Mouse (Mus musculus) MEL (cell line): Measurements from ENCODE around the gene Nme2. TPM values are rescaled to one million over a fixed set of nuclear protein-coding genes. Genes with fewer than 3 reads are reported as not detected.

Source experiments
- DNase-seq: peaks from one replicate; pipeline ENCODE4 v3.0.0; 2011; ENCODE audit warnings: low read depth, low spot score
- H3K27ac ChIP-seq: 2 replicates; pipeline ENCODE4 v1.5.1; 2012; ENCODE audit warnings: low read depth, mild to moderate bottlenecking, control low read depth, low read length, moderate library complexity; ENCODE audit not compliant: control insufficient read depth
- H3K27me3 ChIP-seq, 2 experiments: fragments of 150-350 bp in 1 of 2; sonication (generic) in 1 of 2; 2 replicates each; pipeline ENCODE4 v1.6.1; 2012; ENCODE audit warnings: low read length in 2 of 2, mild to moderate bottlenecking in 2 of 2, improper control_type of control experiment in 1 of 2, moderate library complexity in 1 of 2; ENCODE audit not compliant: insufficient read depth in 2 of 2, control insufficient read depth in 1 of 2
- H3K36me3 ChIP-seq, 2 experiments: 2 replicates each; pipeline ENCODE4 v1.6.1; 2012 to 2014; ENCODE audit warnings: low read length in 2 of 2, improper control_type of control experiment in 1 of 2, inconsistent platforms in 1 of 2, mild to moderate bottlenecking in 1 of 2; ENCODE audit not compliant: insufficient read depth in 2 of 2, control insufficient read depth in 1 of 2
- H3K4me1 ChIP-seq, 2 experiments: fragments of 150-350 bp in 1 of 2; sonication (generic) in 1 of 2; 2 replicates each; pipeline ENCODE4 v1.6.1; 2012; ENCODE audit warnings: low read length in 2 of 2, improper control_type of control experiment in 1 of 2, mild to moderate bottlenecking in 1 of 2; ENCODE audit not compliant: insufficient read depth in 2 of 2, control insufficient read depth in 1 of 2
- H3K4me3 ChIP-seq, 2 experiments: fragments of 150-350 bp in 1 of 2; sonication (generic) in 1 of 2; 2 replicates each; pipeline ENCODE4 v1.5.1; 2012; ENCODE audit warnings: low read depth in 2 of 2, low read length in 2 of 2, mild to moderate bottlenecking in 2 of 2, moderate library complexity in 2 of 2, control low read depth in 1 of 2, improper control_type of control experiment in 1 of 2; ENCODE audit not compliant: control insufficient read depth in 1 of 2, insufficient read depth in 1 of 2
- H3K79me2 ChIP-seq: 2 replicates; pipeline ENCODE4 v1.6.1; 2012; ENCODE audit warnings: mild to moderate bottlenecking, low read length, moderate library complexity; ENCODE audit not compliant: control insufficient read depth, poor library complexity, insufficient read depth
- H3K9ac ChIP-seq: 2 replicates; pipeline ENCODE4 v1.6.1; 2012; ENCODE audit warnings: low read depth, mild to moderate bottlenecking, control low read depth, low read length, moderate library complexity; ENCODE audit not compliant: control insufficient read depth, poor library complexity, severe bottlenecking
- H3K9me3 ChIP-seq: fragments of 150-350 bp; sonication (generic); replicated peaks from 2 replicates; pipeline ENCODE4 v1.6.1; 2012; ENCODE audit warnings: mild to moderate bottlenecking, low read length, improper control_type of control experiment, moderate library complexity; ENCODE audit not compliant: insufficient read depth
- BHLHE40 ChIP-seq: IDR thresholded peaks from 2 replicates; pipeline ENCODE4 v1.6.1; 2012; ENCODE audit warnings: low read depth, mild to moderate bottlenecking, inconsistent platforms, low read length, improper control_type of control experiment, borderline replicate concordance
- CHD1 ChIP-seq: IDR thresholded peaks from 2 replicates; pipeline ENCODE4 v1.6.1; 2012; ENCODE audit warnings: low read depth, mild to moderate bottlenecking, inconsistent platforms, low read length, improper control_type of control experiment
- CHD2 ChIP-seq: IDR thresholded peaks from 2 replicates; pipeline ENCODE4 v1.6.1; 2011; ENCODE audit warnings: low read length, improper control_type of control experiment
- CTCF ChIP-seq, 3 experiments: IDR thresholded peaks in 2 of 3; conservative IDR thresholded peaks in 1 of 3; 2 replicates each; pipeline ENCODE4 v1.5.1; 2011 to 2012; ENCODE audit warnings: low read length in 3 of 3, low read depth in 2 of 3, mild to moderate bottlenecking in 2 of 3, improper control_type of control experiment in 1 of 3, inconsistent platforms in 1 of 3, mixed read lengths in 1 of 3, moderate library complexity in 1 of 3; ENCODE audit not compliant: control insufficient read depth in 1 of 3, insufficient read depth in 1 of 3, poor library complexity in 1 of 3, severe bottlenecking in 1 of 3
- E2F4 ChIP-seq: IDR thresholded peaks from 2 replicates; pipeline ENCODE4 v1.6.1; 2011; ENCODE audit warnings: low read depth, low read length, improper control_type of control experiment, borderline replicate concordance
- ELF1 ChIP-seq: IDR thresholded peaks from 2 replicates; pipeline ENCODE4 v1.6.1; 2014; ENCODE audit warnings: low read depth, mild to moderate bottlenecking, inconsistent platforms, low read length, improper control_type of control experiment, moderate library complexity
- EP300 ChIP-seq, 2 experiments: IDR thresholded peaks; 2 replicates each; pipeline ENCODE4 v1.6.1; 2011; ENCODE audit warnings: improper control_type of control experiment in 2 of 2, low read length in 2 of 2, low read depth in 1 of 2, mild to moderate bottlenecking in 1 of 2
- GATA1 ChIP-seq: IDR thresholded peaks from 2 replicates; pipeline ENCODE4 v1.6.1; 2011; ENCODE audit warnings: low read depth, low read length, improper control_type of control experiment
- HCFC1 ChIP-seq: IDR thresholded peaks from 2 replicates; pipeline ENCODE4 v1.6.1; 2012; ENCODE audit warnings: low read depth, mild to moderate bottlenecking, inconsistent platforms, low read length, improper control_type of control experiment, moderate library complexity
- JUND ChIP-seq: IDR thresholded peaks from 2 replicates; pipeline ENCODE4 v1.6.1; 2011; ENCODE audit warnings: low read depth, mild to moderate bottlenecking, improper control_type of control experiment, low read length
- KAT2A ChIP-seq: conservative IDR thresholded peaks from 2 replicates; pipeline ENCODE4 v1.6.1; 2012; ENCODE audit warnings: low read depth, low read length, improper control_type of control experiment, inconsistent platforms
- MAFK ChIP-seq: IDR thresholded peaks from 2 replicates; pipeline ENCODE4 v1.6.1; 2011; ENCODE audit warnings: low read depth, mild to moderate bottlenecking, low read length, improper control_type of control experiment, borderline replicate concordance
- MAX ChIP-seq: IDR thresholded peaks from 2 replicates; pipeline ENCODE4 v1.6.1; 2011; ENCODE audit warnings: low read length, improper control_type of control experiment
- MEF2A ChIP-seq: IDR thresholded peaks from 2 replicates; pipeline ENCODE4 v1.6.1; 2014; ENCODE audit warnings: low read depth, mild to moderate bottlenecking, inconsistent platforms, low read length, improper control_type of control experiment; ENCODE audit not compliant: poor library complexity, insufficient replicate concordance, severe bottlenecking; ENCODE audit errors: extremely low read depth
- MXI1 ChIP-seq: IDR thresholded peaks from 2 replicates; pipeline ENCODE4 v1.6.1; 2011; ENCODE audit warnings: mild to moderate bottlenecking, low read depth, low read length, improper control_type of control experiment
- MYB ChIP-seq: IDR thresholded peaks from 2 replicates; pipeline ENCODE4 v1.6.1; 2011; ENCODE audit warnings: mild to moderate bottlenecking, low read depth, low read length, improper control_type of control experiment
- MYC ChIP-seq: IDR thresholded peaks from 2 replicates; pipeline ENCODE4 v1.6.1; 2011; ENCODE audit warnings: low read depth, mild to moderate bottlenecking, low read length, improper control_type of control experiment, moderate library complexity
- NELFE ChIP-seq: IDR thresholded peaks from 2 replicates; pipeline ENCODE4 v1.6.1; 2011; ENCODE audit warnings: low read depth, low read length, improper control_type of control experiment
- NRF1 ChIP-seq: IDR thresholded peaks from 2 replicates; pipeline ENCODE4 v1.6.1; 2014; ENCODE audit warnings: low read depth, mild to moderate bottlenecking, inconsistent platforms, low read length, improper control_type of control experiment, moderate library complexity; ENCODE audit not compliant: poor library complexity, insufficient read depth, severe bottlenecking
- POLR2A ChIP-seq, 2 experiments: IDR thresholded peaks; 2 replicates each; pipeline ENCODE4 v1.6.1; 2011 to 2012; ENCODE audit warnings: low read length in 2 of 2, mild to moderate bottlenecking in 2 of 2, control low read depth in 1 of 2, improper control_type of control experiment in 1 of 2, low read depth in 1 of 2, moderate library complexity in 1 of 2; ENCODE audit not compliant: control insufficient read depth in 1 of 2, insufficient read depth in 1 of 2, poor library complexity in 1 of 2
- POLR2AphosphoS2 ChIP-seq: IDR thresholded peaks from 2 replicates; pipeline ENCODE4 v1.6.1; 2011; ENCODE audit warnings: low read length, improper control_type of control experiment
- POLR2AphosphoS5 ChIP-seq: IDR thresholded peaks from 2 replicates; pipeline ENCODE4 v1.6.1; 2012; ENCODE audit warnings: low read depth, borderline replicate concordance, mild to moderate bottlenecking, inconsistent platforms, low read length, moderate library complexity, mixed read lengths
- RAD21 ChIP-seq: IDR thresholded peaks from 2 replicates; pipeline ENCODE4 v1.6.1; 2011; ENCODE audit warnings: mild to moderate bottlenecking, low read depth, low read length, improper control_type of control experiment
- RCOR1 ChIP-seq: IDR thresholded peaks from 2 replicates; pipeline ENCODE4 v1.6.1; 2012; ENCODE audit warnings: low read depth, mild to moderate bottlenecking, inconsistent platforms, low read length, improper control_type of control experiment
- SIN3A ChIP-seq: IDR thresholded peaks from 2 replicates; pipeline ENCODE4 v1.6.1; 2012; ENCODE audit warnings: low read length, improper control_type of control experiment, inconsistent platforms
- SMC3 ChIP-seq: IDR thresholded peaks from 2 replicates; pipeline ENCODE4 v1.6.1; 2011; ENCODE audit warnings: low read depth, low read length, improper control_type of control experiment
- TAL1 ChIP-seq: IDR thresholded peaks from 2 replicates; pipeline ENCODE4 v1.6.1; 2012; ENCODE audit warnings: mild to moderate bottlenecking, inconsistent platforms, low read length, moderate library complexity, mixed read lengths
- TBP ChIP-seq: IDR thresholded peaks from 2 replicates; pipeline ENCODE4 v1.8.0; 2011; ENCODE audit warnings: low read depth, low read length, improper control_type of control experiment
- TCF12 ChIP-seq: IDR thresholded peaks from 2 replicates; pipeline ENCODE4 v1.6.1; 2014; ENCODE audit warnings: low read depth, mild to moderate bottlenecking, inconsistent platforms, low read length, improper control_type of control experiment, moderate library complexity
- UBTF ChIP-seq: IDR thresholded peaks from 2 replicates; pipeline ENCODE4 v1.6.1; 2012; ENCODE audit warnings: low read depth, mild to moderate bottlenecking, inconsistent platforms, low read length, improper control_type of control experiment, moderate library complexity, borderline replicate concordance; ENCODE audit not compliant: insufficient read depth
- USF1 ChIP-seq: IDR thresholded peaks from 2 replicates; pipeline ENCODE4 v1.6.1; 2014; ENCODE audit warnings: low read depth, mild to moderate bottlenecking, inconsistent platforms, low read length, improper control_type of control experiment, moderate library complexity
- USF2 ChIP-seq, 2 experiments: IDR thresholded peaks; 2 replicates each; pipeline ENCODE4 v1.6.1; 2011 to 2012; ENCODE audit warnings: improper control_type of control experiment in 2 of 2, low read length in 2 of 2, borderline replicate concordance in 1 of 2, inconsistent platforms in 1 of 2, low read depth in 1 of 2, mild to moderate bottlenecking in 1 of 2; ENCODE audit not compliant: insufficient read depth in 1 of 2
- ZC3H11A ChIP-seq: IDR thresholded peaks from 2 replicates; pipeline ENCODE4 v1.6.1; 2012; ENCODE audit warnings: low read depth, mild to moderate bottlenecking, inconsistent platforms, low read length, improper control_type of control experiment
- ZKSCAN1 ChIP-seq: IDR thresholded peaks from 2 replicates; pipeline ENCODE4 v1.6.1; 2012; ENCODE audit warnings: low read depth, mild to moderate bottlenecking, inconsistent platforms, low read length, improper control_type of control experiment, moderate library complexity
- ZMIZ1 ChIP-seq: IDR thresholded peaks from 2 replicates; pipeline ENCODE4 v1.6.1; 2012; ENCODE audit warnings: low read depth, mild to moderate bottlenecking, inconsistent platforms, low read length, improper control_type of control experiment, moderate library complexity
- ZNF384 ChIP-seq: IDR thresholded peaks from 2 replicates; pipeline ENCODE4 v1.6.1; 2012; ENCODE audit warnings: low read depth, mild to moderate bottlenecking, inconsistent platforms, low read length, improper control_type of control experiment
- polyA plus RNA-seq, 2 experiments: library from polyadenylated mRNA; stranded (reverse) in 1 of 2; unstranded in 1 of 2; fragments of >175 nt in 1 of 2; fragments of >200 nt in 1 of 2; gene quantifications; 2 replicates each; pipeline versions ENCODE4 v1.2.1 to v1.2.4; 2012; ENCODE audit warnings: low replicate concordance in 2 of 2, low read depth in 1 of 2; ENCODE audit not compliant: insufficient read length in 2 of 2, insufficient read depth in 1 of 2, missing spikeins in 1 of 2
- total RNA-seq: library from RNA; depleted of rRNA; stranded (reverse); fragments of 300-350 nt; gene quantifications from 2 replicates; pipeline ENCODE4 v1.2.3, GENCODE M21; 2012

Nme2 gene
- total and polyA plus RNA-seq, 3 experiments = 126 to 530 TPM; not detected in 1

DNA sequence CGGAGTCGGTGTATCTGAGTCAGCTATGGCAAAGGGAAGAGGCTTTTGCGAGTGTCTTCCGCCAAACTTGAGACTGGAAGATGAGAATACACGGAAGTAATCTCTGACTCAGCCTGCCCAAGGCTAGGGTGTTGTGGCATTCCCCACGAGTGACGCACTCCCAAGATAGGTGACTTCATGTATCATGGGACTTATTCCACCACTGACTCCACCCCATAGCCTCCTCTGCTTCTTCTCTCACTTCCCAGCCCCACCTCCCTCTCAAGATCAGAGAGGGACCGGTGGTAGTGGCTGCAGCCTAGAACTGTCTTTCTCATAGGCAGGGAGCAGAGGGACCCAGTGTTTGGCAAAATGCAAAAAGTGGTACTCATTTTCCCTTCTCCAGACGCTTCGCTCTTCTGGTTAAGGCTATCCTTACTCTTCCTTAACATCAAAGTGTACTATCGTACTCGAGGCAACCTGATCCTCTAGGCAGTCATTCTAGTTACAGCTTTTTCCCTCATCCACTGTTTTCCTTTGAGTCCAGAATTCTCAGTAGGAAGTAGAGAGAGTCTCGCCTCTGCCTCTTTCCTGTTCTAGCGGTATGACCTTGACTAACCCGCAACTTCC lies 39.2 kb upstream of the Nme2 start:
- Histone ChIP-seq H3K27ac (peak overlapping the region; percentile 91), H3K4me1 (peaks cover 6 to 15% of the 10 kb centered on the region in 2 experiments), H3K9me3 (no peaks in the 10 kb centered on the region), H3K9ac (peak overlapping the region; percentile 69), H3K36me3 (peaks cover 0 to 12% of the 10 kb centered on the region in 2 experiments; a peak in 2 of 4 replicates), H3K79me2 (peaks cover 38% of the 10 kb centered on the region), H3K27me3 (no peaks in the 10 kb centered on the region), H3K4me3 (peak overlapping the region; percentile 62 to 87)
- peak; percentile 95 for DNase-seq
- no peak for TF ChIP-seq NRF1
- no peak for TF ChIP-seq UBTF
- peak; percentile 21; the same call in 1 of the 2 replicates for TF ChIP-seq MAX
- TF ChIP-seq CTCF (IDR thresholded peaks at IDR 0.05 in 2 of 3, conservative IDR thresholded peaks at IDR 0.05 in 1 of 3; ENCODE audit: control insufficient read depth in 1 of 3, insufficient read depth in 1 of 3, low read depth in 2 of 3, low read length in 3 of 3, poor library complexity in 1 of 3, severe bottlenecking in 1 of 3) = no peak
- TF ChIP-seq BHLHE40 = no peak
- TF ChIP-seq MYC = peak; percentile 53; the same call in 1 of the 2 replicates
- peak; percentile 6; the same call in 1 of the 2 replicates for TF ChIP-seq KAT2A
- TF ChIP-seq ZMIZ1 = peak; percentile 79
- TF ChIP-seq MYB = no peak
- TF ChIP-seq ZKSCAN1 = no peak
- TF ChIP-seq GATA1 = peak; percentile 32; the same call in 1 of the 2 replicates
- peak; percentile 65; the same call in 1 of the 2 replicates for TF ChIP-seq POLR2AphosphoS2
- TF ChIP-seq ZC3H11A = no peak; the same call in 1 of the 2 replicates
- TF ChIP-seq POLR2A (IDR thresholded peaks at IDR 0.05; ENCODE audit: control insufficient read depth in 1 of 2, insufficient read depth in 1 of 2, low read depth in 1 of 2, low read length in 2 of 2, poor library complexity in 1 of 2) = peak; percentile 7 to 63; a peak in 2 of 4 replicates
- no peak for TF ChIP-seq ZNF384
- no peak; the same call in 1 of the 2 replicates for TF ChIP-seq POLR2AphosphoS5
- TF ChIP-seq SMC3 = no peak
- TF ChIP-seq SIN3A = peak; percentile 80
- TF ChIP-seq TAL1 = no peak
- peak; percentile 78 for TF ChIP-seq HCFC1
- no peak for TF ChIP-seq RAD21
- TF ChIP-seq CHD2 = no peak
- TF ChIP-seq EP300 (IDR thresholded peaks at IDR 0.05; ENCODE audit: low read depth in 1 of 2, low read length in 2 of 2) = peak in 1 of 2 experiments; percentile 36; a peak in 2 of 4 replicates
- peak; percentile 86 for TF ChIP-seq ELF1
- TF ChIP-seq TCF12 = peak; percentile 51
- TF ChIP-seq USF1 = peak; percentile 64
- TF ChIP-seq TBP = peak; percentile 78
- peak; percentile 59 for TF ChIP-seq MXI1
- TF ChIP-seq CHD1 = peak; percentile 81
- TF ChIP-seq MEF2A = no peak
- no peak; the same call in 1 of the 2 replicates for TF ChIP-seq E2F4
- TF ChIP-seq RCOR1 = 0 out of 2 replicates have a peak, but pooled peaks have one; percentile 21
- peak; percentile 36; the same call in 1 of the 2 replicates for TF ChIP-seq JUND
- TF ChIP-seq NELFE = peak; percentile 60; the same call in 1 of the 2 replicates
- no peak for TF ChIP-seq MAFK
- TF ChIP-seq USF2 (IDR thresholded peaks at IDR 0.05; ENCODE audit: borderline replicate concordance in 1 of 2, insufficient read depth in 1 of 2, low read depth in 1 of 2, low read length in 2 of 2) = no peak
